Mouse (Mus musculus) liver, adult 2 months (tissue): ENCODE results near the gene Cenpi.

Source experiments
- CTCF ChIP-seq: fragments of 200-500 bp; IDR thresholded peaks from 2 replicates; pipeline ENCODE4 v1.5.1; 2011; ENCODE audit warnings: low read depth, low read length, control low read depth
- POLR2A ChIP-seq: fragments of 200-500 bp; IDR thresholded peaks from 2 replicates; pipeline ENCODE4 v1.6.1; 2011; ENCODE audit warnings: low read length, control low read depth; ENCODE audit not compliant: insufficient read depth; ENCODE audit errors: extremely low read depth

DNA sequence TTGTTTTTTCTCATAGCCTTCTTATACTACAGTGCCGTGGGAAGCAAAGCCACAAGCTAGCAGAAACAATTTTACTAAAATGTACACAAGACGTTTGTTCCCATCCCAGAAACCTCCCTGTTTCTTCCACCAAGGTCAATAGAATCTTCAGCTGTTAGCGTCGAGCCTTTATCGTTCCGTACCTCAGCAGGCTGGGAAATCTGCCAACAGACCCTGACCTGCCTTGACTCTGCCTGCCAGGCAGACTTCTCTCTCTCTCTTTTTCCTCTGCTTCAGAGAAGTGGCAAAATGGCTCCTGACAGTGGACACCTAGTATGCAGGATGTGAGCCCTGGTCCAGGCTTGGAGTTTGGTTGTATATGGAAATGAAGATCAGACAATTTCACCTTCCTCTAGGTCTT lies 77.0 kb downstream of the Cenpi start:
- TF ChIP-seq POLR2A (no peak), CTCF (no peak)
